Mouse (Mus musculus) v-Abl transformed pro-B cells (cell line): ENCODE measurements at regions not wholly inside any gene's neighbourhood (a gene's known extent, or its start where the extent isn't known, plus 50 kb on each side); places are given as distances from the start of the nearest gene placed in this dataset.
"Not testable (repeated sequence)": the region's sequence is repeated elsewhere in the genome, so short reads cannot be mapped to it uniquely, and the experiment has no call there.

Experiments
- in situ Hi-C, 2 experiments: fragments of 400-800 bp; cut with MboI; formaldehyde crosslinking; loops; one replicate each; pipeline ENCODE4 v1.15.1; 2025; ENCODE audit not compliant: unreplicated experiment in 2 of 2

DNA sequence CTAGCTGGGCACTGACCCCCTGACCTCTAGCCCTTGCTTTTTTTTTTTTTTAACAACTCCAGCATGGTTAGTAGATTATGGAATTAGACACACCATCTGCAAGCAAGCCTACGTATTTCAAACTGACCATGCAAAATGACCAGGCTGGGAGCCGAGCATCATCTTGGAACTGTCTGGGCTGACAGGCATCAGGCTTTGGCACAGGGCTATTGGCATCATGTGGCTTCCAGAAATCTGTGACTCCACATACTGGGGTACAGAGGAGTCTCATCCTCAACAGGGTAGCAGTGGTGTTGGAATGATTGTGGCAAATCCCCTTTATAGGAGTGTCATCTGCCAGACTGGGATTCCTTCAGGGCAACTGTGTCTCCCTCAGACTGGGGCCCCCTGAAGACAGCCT is 152.7 kb upstream of the Mocs1 start:
- in situ Hi-C loops, result no loop called here

DNA sequence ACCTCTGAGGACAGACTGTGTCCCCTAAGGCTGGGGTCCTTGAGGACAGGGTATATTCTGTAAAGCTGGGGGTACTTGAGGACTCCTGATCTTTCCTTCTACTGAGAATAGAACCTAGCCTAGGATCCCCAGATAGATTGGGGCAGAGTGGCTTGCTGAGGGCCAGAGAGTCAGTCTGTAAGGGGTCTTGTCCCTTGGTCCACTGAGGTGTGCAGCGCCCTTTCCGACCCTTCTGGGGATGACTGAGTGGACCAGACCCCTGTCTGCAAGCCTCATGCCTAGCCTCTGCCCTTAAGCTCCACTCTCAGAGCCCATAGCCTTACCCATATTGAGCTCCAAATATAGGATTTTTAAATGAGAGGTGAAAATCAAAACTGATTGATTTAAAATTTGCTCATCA is 152.2 kb upstream of the Mocs1 start:
- in situ Hi-C loops, result no loop called here

DNA sequence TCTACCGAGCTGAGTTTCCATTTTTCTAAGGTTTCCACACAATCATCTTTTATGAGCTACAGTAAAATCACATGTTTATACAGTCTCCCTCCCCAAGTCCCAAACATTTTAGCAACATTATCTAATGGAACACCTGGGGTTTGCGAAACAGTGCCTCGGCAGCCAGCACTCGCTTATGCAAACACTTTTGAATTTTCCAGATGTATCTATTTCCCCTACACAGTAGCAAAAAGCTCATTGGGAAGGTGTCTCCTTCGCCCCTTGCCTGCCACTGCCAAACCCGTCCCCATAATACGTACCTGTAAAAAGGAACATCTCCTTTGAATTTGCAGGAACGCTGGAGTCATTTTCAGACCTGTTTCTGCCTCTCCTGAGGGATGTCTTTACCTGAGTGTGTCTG is 149.6 kb upstream of the Mocs1 start:
- in situ Hi-C loops, result no loop called here

DNA sequence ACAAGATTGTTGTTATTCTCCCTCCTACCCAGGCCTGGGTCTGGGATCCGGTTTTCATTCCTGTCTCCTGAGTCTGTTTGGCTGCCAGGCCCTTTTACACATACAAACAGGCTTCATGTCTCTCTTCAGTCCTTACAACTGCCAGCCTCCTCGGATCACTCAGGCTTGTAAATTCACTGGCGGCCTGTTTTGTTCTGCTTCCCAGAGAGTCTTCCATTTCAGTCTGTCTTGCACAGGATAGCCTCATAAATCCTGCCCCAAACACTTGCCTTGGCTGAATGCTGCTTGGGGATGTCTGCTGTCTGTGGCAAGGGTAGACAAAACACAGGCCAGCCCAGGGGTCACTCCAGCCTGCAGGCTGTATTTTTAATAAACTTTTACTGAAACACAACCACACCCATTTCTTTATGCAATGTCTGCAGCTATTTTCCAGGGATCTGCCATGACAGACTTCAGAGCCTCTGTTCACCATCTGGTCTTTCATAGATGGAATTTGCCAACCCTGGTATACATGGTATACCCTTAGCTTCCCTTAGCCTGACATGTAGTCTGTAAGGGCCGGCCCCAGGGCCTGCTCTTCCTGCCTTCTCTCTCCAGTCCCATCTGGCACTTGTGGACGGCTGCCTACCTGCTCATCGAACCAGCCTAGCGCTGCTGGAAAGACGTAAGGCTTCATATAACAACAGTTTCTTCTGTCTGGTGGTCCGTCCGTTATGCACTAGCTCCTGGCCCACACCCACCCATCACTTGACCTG is 149.0 kb upstream of the Mocs1 start:
- in situ Hi-C loops, result no loop called here

DNA sequence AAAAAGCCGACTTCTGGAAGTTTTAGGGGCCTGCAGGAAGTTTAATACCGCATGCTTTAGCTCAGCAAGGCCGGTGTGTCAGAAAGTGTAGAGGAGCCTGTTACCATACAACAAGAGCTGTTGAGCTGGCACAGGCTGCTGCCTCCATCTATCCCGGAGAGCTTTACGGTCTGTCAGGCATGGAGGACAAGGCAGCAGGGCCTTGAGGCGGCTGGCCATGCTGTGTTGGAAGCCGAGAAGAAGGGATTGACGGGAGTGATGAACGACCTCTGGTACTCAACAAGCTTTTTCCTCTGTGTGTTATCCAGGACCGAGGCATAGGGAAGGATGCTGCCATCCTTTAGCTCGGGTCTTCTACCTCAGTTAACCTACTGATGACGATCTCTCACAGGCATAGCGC is 146.8 kb upstream of the Mocs1 start:
- in situ Hi-C loops, result no loop called here

- in situ Hi-C loops, result no loop called here
Measured at GRCm38 (mm10) chr17:49282498-49282897, 145.7 kb upstream of the Mocs1 start.

- in situ Hi-C loops, result no loop called here
Measured at GRCm38 (mm10) chr17:49283491-49283890, 144.7 kb upstream of the Mocs1 start.

DNA sequence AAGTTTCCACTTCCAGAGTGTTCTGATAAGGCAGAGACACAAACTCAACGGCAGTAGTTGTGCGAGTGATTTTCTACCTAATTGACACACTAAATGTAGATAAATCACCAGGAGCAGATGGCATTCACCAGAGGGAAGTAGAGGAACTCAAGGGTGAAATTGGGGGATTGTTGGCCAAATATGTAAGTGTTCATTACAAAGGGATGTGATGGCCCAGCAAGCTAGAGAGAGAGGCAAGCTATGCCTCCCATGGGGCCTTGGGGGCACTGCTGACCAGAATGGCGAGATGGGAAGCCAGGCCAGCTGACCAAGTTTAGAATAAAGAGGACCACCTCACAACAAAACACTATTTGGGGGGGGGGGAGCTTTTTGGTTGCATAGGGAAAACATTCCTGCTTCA is 136.5 kb upstream of the Mocs1 start:
- in situ Hi-C loops, result no loop called here

- in situ Hi-C loops, result no loop called here
Measured at GRCm38 (mm10) chr17:49304461-49304860, 123.7 kb upstream of the Mocs1 start.

GRCm38 (mm10) chr17:49305116-49305515 is 123.0 kb upstream of the Mocs1 start:
- in situ Hi-C loops, result no loop called here

DNA sequence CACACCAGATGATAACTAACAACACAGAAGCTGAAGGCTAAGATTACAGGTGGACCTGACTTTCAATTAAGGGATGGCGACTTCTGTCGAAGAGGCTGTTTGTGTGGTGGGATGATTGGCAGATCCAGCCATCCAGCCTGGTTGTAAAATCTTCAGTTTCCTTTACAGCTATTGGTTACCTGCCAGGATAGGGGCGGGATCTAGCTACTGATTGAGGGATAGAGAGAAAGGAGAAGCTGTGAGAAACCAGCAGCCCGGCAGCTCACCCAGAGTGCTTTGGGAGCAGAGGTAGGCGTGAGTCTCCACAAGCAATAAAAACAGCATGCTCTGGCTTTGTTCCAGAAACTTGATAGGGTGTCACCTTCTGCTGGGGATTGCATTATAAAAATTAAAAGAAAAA is 119.1 kb upstream of the Mocs1 start:
- in situ Hi-C loops, result no loop called here

GRCm38 (mm10) chr17:49314196-49314595 is 114.0 kb upstream of the Mocs1 start:
- in situ Hi-C loops, result no loop called here

GRCm38 (mm10) chr17:49327524-49327923 is 100.6 kb upstream of the Mocs1 start:
- in situ Hi-C loops, result no loop called here

DNA sequence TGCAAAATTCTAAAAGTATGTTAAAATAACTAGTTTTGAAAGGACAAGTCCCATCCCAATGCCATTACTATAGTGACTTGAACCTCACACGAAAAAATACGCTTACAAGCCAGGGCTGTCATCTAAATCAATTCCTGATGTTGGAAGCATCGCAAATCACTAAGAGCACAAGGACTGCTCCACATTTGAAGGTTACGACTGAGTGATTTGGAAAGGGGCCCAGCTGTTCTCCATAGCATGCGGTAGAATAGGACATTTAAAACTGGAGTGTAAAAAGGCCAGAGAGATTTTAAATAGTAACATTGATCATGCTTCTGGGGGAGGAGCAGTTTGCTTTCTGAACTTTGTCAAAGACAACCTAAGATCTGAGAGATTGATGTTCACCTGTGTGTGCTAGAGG is 92.8 kb upstream of the Mocs1 start:
- in situ Hi-C loops, result no loop called here

- in situ Hi-C loops, result no loop called here
Measured at GRCm38 (mm10) chr17:49337881-49338280, 90.3 kb upstream of the Mocs1 start.

- in situ Hi-C loops, result no loop called here
Measured at GRCm38 (mm10) chr17:49342636-49343035, 85.5 kb upstream of the Mocs1 start.

GRCm38 (mm10) chr17:49346701-49347100 is 81.5 kb upstream of the Mocs1 start:
- in situ Hi-C loops, result no loop called here

- in situ Hi-C loops, result no loop called here
Measured at GRCm38 (mm10) chr17:49349328-49349727, 78.8 kb upstream of the Mocs1 start.

DNA sequence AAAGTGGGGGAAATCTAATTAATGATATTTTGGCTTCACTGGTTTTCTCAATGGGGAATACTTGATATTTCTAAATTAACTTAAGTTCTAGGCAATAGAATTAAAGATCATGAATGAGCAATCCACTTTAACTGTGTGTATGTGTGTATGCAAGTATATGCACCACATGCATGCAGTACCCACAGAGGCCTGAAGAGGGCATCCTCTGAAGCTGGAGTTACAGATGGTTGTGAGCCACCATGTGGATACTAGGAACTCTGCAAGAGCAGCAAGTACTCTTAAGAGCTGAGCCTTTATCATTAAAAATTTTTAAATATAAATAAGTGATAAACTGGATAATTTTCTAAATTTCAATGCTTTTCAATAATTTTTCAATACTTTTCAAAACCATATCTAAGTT is 69.0 kb upstream of the Mocs1 start:
- in situ Hi-C loops, result no loop called here

- in situ Hi-C loops, result not testable (repeated sequence)
Measured at GRCm38 (mm10) chr17:49360251-49360650, 67.9 kb upstream of the Mocs1 start.

DNA sequence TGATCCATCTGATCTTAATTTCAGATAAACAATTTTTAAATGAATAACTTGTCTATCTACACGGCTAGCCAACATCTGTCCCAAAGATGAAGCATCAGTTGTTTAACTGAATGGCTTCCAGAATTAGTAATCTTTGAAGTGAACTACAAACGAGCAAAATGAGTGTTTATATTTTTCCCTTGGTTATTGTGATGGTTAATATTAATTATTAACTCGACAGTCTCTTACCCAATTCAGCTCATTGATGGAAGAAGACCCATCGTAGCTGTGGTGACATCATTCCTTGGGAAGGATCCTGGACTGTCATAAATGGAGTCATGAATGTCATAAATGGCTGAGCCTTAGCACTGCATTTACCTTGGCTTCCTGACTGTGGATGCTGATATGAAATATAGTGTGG is 60.4 kb upstream of the Mocs1 start:
- in situ Hi-C loops, result no loop called here

- in situ Hi-C loops, result no loop called here
Measured at GRCm38 (mm10) chr17:49368476-49369269, 59.5 kb upstream of the Mocs1 start.
